Mouse (Mus musculus) heart, postnatal 0 days (tissue): ENCODE data around the gene 1700067K01Rik.
"Not testable (repeated sequence)": the region's sequence is repeated elsewhere in the genome, so short reads cannot be mapped to it uniquely, and the experiment has no call there.

ENCODE experiments used
- CTCF ChIP-seq: IDR thresholded peaks from 2 replicates; pipeline ENCODE4 v1.5.1; 2016; ENCODE audit warnings: antibody characterized with exemption, control low read depth, low read depth
- EP300 ChIP-seq: IDR thresholded peaks from 2 replicates; pipeline ENCODE4 v1.6.1; 2016; ENCODE audit warnings: antibody characterized with exemption, low read depth

DNA sequence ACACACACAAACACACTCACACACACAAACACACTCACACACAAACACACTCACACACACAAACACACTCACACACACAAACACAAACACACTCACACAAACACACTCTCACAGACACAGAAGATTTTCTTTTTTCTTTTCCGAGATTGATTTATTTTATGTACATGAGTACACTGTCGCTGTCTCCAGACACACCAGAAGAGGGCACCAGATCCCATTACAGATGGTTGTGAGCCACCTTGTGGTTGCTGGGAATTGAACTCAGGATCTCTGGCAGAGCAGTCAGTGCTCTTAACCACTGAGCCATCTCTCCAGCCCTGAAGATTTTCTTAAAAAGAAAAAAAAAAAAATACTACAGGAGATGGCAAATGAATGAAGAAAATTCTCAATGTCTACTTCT lies 18.1 kb upstream of the 1700067K01Rik start:
- TF ChIP-seq EP300, result not testable (repeated sequence)
- peak; percentile 8; the same call in 1 of the 2 replicates for TF ChIP-seq CTCF
